Mouse (Mus musculus): Measurements from ENCODE around the gene Grb2.

Gene Grb2

GRCm38 (mm10) chr11:115628465-115629101 lies 79.8 kb downstream of the Grb2 start:
- DNase-seq (ENCODE audit: low spot score in 2 of 2), result no peak

DNA sequence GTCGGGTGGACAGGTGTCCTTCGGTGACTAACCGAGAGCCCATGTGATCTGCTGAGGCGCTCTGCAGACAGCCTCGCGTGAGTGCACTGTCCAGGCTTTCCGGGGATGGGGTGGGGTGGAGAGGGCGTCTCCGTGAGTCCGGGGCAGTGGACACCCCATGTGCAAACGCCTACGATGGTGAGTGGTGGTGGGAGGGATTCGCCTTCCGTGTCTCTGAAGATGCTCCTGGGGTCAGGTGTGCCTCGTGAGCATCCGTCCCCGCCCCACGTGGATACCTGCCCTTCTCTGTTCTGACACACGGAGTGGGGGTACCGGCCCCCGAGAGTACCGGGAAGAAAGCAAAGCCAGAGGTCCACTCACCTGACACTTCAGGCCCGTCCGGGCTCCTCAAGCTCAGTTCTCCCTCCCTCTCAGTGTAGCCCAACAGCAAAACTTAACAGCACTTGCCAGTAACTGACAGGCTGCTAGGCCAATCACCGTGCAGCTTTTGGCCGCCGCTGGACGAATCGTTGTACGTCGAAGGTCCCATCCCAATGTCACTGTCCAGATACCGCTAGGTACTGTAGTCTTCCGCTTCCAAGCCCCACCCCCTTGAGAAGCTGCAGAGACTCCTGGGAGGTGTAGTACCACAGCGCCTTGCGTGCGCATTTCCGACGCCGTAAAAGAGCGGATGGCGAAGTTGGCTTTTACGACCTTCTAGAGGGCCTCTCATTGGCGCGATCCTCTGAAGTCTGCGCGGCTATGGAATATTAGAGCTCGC lies 80.5 kb downstream of the Grb2 start, which contains the start of gene Slc25a19:
TSS of gene Slc25a19 (minus strand) at position 591 of the 760 bp plus-strand sequence.
- peak; percentile 98 to 99 for DNase-seq (ENCODE audit: low spot score in 2 of 2)

DNA sequence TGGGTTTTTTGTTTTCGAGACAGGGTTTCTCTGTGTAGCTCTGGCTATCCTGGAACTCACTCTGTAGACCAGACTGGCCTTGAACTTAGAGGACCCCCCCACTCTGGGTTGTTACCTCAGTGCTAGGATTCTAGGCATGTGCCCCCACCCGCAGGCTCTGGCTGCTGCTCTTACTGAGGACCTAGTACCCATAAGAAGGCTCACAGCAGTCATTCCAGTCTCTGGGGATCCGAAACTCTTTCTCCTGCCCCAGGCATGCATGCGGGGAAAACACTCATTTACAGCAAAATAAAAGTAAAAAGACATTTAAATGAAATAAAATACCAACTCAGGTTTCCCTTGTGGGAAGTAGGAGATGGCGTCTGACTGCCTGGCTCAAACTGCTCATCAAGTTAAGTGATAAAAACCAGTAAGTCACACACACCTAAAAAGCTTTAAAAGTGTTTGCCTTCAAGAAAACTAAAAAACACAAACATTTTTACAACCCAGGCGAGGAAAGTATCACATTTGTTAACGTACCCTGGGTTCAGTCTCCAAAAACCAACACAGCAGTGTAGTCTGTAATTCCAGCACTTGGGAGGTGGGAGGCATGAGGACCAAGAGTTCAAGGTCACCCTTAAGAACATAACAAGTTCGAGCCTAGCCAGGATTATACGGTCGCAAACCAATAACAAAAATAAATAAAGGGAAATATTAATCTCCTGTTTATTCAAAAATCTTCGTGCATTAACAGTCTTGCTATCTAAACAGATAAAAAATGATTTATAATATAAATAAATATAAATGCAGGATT lies 81.4 kb downstream of the Grb2 start:
- no peak for DNase-seq (ENCODE audit: low spot score in 2 of 2)

- no peak for DNase-seq (ENCODE audit: low spot score in 2 of 2)
Observed at GRCm38 (mm10) chr11:115625877-115626276, 82.5 kb downstream of the Grb2 start.

- no peak for DNase-seq (ENCODE audit: low spot score in 2 of 2)
Observed at GRCm38 (mm10) chr11:115623487-115624070, 84.8 kb downstream of the Grb2 start.

DNA sequence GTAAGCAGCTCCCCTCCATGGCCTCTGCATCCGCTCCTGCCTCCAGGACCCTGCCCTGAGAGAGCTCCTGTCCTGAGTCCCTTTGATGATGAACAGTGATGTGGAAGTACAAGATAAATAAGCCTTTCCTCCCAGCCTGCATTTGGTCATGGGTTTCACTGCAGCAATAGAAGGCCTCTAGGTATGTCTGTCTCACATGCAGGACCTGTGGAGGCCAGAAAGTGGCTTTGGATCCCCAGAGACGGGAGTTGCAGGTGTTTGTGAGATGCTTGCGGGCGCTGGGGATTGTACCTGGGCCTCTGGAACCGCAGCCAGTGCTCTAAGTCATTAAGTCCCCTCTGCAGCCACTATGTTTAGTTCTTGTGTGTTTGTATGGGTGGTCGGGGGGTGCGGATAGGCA lies 88.4 kb downstream of the Grb2 start:
- no peak for DNase-seq (ENCODE audit: low spot score in 2 of 2)

- DNase-seq (ENCODE audit: low spot score in 2 of 2), result no peak
Observed at GRCm38 (mm10) chr11:115618732-115619516, 89.5 kb downstream of the Grb2 start.

- DNase-seq (ENCODE audit: low spot score in 2 of 2), result no peak
Observed at GRCm38 (mm10) chr11:115618001-115618400, 90.4 kb downstream of the Grb2 start.

DNA sequence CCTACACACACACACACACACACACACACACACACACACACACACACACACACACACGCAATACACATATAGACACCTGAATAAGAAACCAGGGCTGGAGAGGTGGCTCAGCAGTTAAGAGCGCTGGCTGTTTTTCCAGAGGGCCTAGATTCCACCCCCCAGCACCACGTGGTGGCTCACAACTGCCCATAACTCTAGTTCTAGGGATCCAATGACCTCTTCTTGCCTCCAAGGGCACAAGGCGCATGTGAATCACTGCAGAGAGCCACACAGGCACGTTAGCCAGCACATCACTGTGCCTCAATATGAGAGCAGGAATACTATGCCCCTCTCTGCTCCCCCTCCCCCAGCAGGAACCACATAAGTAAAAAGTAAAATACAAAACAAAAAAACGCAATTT lies 91.5 kb downstream of the Grb2 start:
- DNase-seq (ENCODE audit: low spot score in 2 of 2), result no peak

- no peak for DNase-seq (ENCODE audit: low spot score in 2 of 2)
Observed at GRCm38 (mm10) chr11:115616371-115616770, 92.0 kb downstream of the Grb2 start.

GRCm38 (mm10) chr11:115615875-115616274 lies 92.5 kb downstream of the Grb2 start:
- no peak for DNase-seq (ENCODE audit: low spot score in 2 of 2)

GRCm38 (mm10) chr11:115615108-115615825 lies 93.1 kb downstream of the Grb2 start:
- no peak for DNase-seq (ENCODE audit: low spot score in 2 of 2)

DNA sequence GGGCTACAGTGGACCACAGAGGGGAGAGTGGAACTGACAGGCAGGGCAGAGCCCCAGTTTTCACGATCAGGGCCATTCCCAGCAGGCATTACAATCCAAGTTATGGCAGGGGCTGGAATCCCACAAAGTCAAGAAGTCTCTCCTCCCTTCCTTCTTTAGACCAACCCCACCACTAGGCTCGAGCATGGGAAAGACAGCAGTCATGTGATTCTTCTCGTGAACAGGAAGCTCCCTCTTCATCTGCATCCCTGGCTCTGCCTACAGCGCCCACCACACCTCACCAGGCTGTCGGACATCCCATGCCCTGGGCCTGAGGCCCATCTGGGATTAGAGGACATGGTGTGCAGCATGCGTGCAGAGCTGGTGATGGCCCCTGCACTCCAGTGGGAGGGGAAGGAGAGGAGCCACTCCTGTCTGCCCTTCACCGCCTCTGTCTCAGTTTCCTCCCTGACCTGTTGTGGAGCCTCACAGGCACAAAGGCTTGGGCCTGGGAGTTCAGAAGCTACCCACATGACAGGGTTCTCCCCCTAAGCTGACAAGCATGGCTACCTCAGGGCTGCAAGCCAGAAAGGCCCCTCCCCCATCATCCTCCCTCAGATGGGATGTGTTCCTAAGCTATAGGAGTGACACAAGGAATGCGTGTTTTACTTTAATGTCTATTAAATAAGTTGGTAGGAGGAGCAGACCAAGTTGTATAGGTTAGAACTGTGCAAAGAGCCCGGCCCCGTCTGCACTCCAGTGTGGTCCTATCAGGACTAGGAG lies 93.9 kb downstream of the Grb2 start:
- DNase-seq (ENCODE audit: low spot score in 2 of 2), result no peak

GRCm38 (mm10) chr11:115613138-115613945 lies 95.1 kb downstream of the Grb2 start:
- DNase-seq (ENCODE audit: low spot score in 2 of 2), result no peak

- peak; percentile 96 to 97 for DNase-seq (ENCODE audit: low spot score in 2 of 2)
Observed at GRCm38 (mm10) chr11:115612410-115613137, 95.8 kb downstream of the Grb2 start, which contains the start of gene Mif4gd. Gene Mif4gd (minus strand): TSS chr11:115612969.

- DNase-seq (ENCODE audit: low spot score in 2 of 2), result peak in 1 of 2 experiments; percentile 39
Observed at GRCm38 (mm10) chr11:115612059-115612409, 96.4 kb downstream of the Grb2 start.

- DNase-seq (ENCODE audit: low spot score in 2 of 2), result no peak
Observed at GRCm38 (mm10) chr11:115611173-115611572, 97.2 kb downstream of the Grb2 start.

- no peak for DNase-seq (ENCODE audit: low spot score in 2 of 2)
Observed at GRCm38 (mm10) chr11:115609576-115609975, 98.8 kb downstream of the Grb2 start.

Measured in natural killer cell, adult 2 months (primary cell).